Mouse (Mus musculus): ENCODE data around the gene Spata13. TPM values are rescaled to one million over a fixed set of nuclear protein-coding genes. Genes with fewer than 3 reads are reported as not detected.

Gene Spata13
- polyA plus RNA-seq, 1 experiment from 2014 or later = 66.0 TPM

- no peak overlapping the region for H3K4me2 ChIP-seq
- H3K36me3 ChIP-seq (ENCODE audit: control insufficient read depth, insufficient read depth, low read length) = no peaks in the 10 kb centered on the region
- no peak overlapping the region for H3K4me3 ChIP-seq (ENCODE audit: low read depth, low read length)
- H3K27ac ChIP-seq (ENCODE audit: low read depth, low read length) = no peak overlapping the region
- H3K27me3 ChIP-seq (ENCODE audit: control insufficient read depth, insufficient read depth, low read length) = no peaks in the 10 kb centered on the region
- ATAC-seq (ENCODE audit: low FRiP score) = no peak
- 0 out of 2 replicates have a peak, but pooled peaks cover 3% of the 10 kb centered on the region for H3K4me1 ChIP-seq (ENCODE audit: control insufficient read depth, insufficient read depth, low read length)
- H3K9ac ChIP-seq (ENCODE audit: low read length) = no peak overlapping the region
- no peaks in the 10 kb centered on the region for H3K9me3 ChIP-seq (ENCODE audit: control insufficient read depth, low read length)
- WGBS = 76% methylated on average over 4 of the region's 4 CpGs
- no peak for DNase-seq (ENCODE audit: low spot score, missing footprints)
These were observed 27.6 kb upstream of the Spata13 start for GRCm38 (mm10) chr14:60606194-60606593.

GRCm38 (mm10) chr14:60607743-60608142 lies 26.1 kb upstream of the Spata13 start:
- no peak overlapping the region for H3K9ac ChIP-seq (ENCODE audit: low read length)
- H3K27ac ChIP-seq (ENCODE audit: low read depth, low read length) = no peak overlapping the region
- 86% methylated on average over 4 of the region's 4 CpGs for WGBS
- no peaks in the 10 kb centered on the region for H3K27me3 ChIP-seq (ENCODE audit: control insufficient read depth, insufficient read depth, low read length)
- no peak for ATAC-seq (ENCODE audit: low FRiP score)
- no peaks in the 10 kb centered on the region for H3K9me3 ChIP-seq (ENCODE audit: control insufficient read depth, low read length)
- no peak overlapping the region for H3K4me2 ChIP-seq
- H3K4me3 ChIP-seq (ENCODE audit: low read depth, low read length) = no peak overlapping the region
- DNase-seq (ENCODE audit: low spot score, missing footprints) = no peak
- peaks cover 5% of the 10 kb centered on the region; the same call in 1 of the 2 replicates for H3K4me1 ChIP-seq (ENCODE audit: control insufficient read depth, insufficient read depth, low read length)
- no peaks in the 10 kb centered on the region for H3K36me3 ChIP-seq (ENCODE audit: control insufficient read depth, insufficient read depth, low read length)

- Histone ChIP-seq H3K4me2 (no peak overlapping the region), H3K36me3 (ENCODE audit: control insufficient read depth, insufficient read depth, low read length) (no peaks in the 10 kb centered on the region), H3K4me1 (ENCODE audit: control insufficient read depth, insufficient read depth, low read length) (peaks cover 12% of the 10 kb centered on the region), H3K9me3 (ENCODE audit: control insufficient read depth, low read length) (no peaks in the 10 kb centered on the region), H3K27ac (ENCODE audit: low read depth, low read length) (no peak overlapping the region), H3K9ac (ENCODE audit: low read length) (no peak overlapping the region), H3K27me3 (ENCODE audit: control insufficient read depth, insufficient read depth, low read length) (no peaks in the 10 kb centered on the region), H3K4me3 (ENCODE audit: low read depth, low read length) (no peak overlapping the region)
- WGBS = 83% methylated on average over 1 of the region's 1 CpGs
- no peak for ATAC-seq (ENCODE audit: low FRiP score)
- DNase-seq (ENCODE audit: low spot score, missing footprints) = no peak
These were observed 24.6 kb upstream of the Spata13 start for GRCm38 (mm10) chr14:60609160-60609559.

- ATAC-seq (ENCODE audit: low FRiP score) = peak; percentile 58; the same call in 1 of the 2 replicates
- Histone ChIP-seq H3K27me3 (ENCODE audit: control insufficient read depth, insufficient read depth, low read length) (no peaks in the 10 kb centered on the region), H3K9me3 (ENCODE audit: control insufficient read depth, low read length) (no peaks in the 10 kb centered on the region), H3K36me3 (ENCODE audit: control insufficient read depth, insufficient read depth, low read length) (no peaks in the 10 kb centered on the region), H3K9ac (ENCODE audit: low read length) (no peak overlapping the region), H3K4me3 (ENCODE audit: low read depth, low read length) (no peak overlapping the region), H3K4me1 (ENCODE audit: control insufficient read depth, insufficient read depth, low read length) (peaks cover 13% of the 10 kb centered on the region), H3K4me2 (no peak overlapping the region), H3K27ac (ENCODE audit: low read depth, low read length) (no peak overlapping the region; the same call in 1 of the 2 replicates)
- WGBS = 12% methylated on average over 7 of the region's 7 CpGs
- peak; percentile 90 for DNase-seq (ENCODE audit: low spot score, missing footprints)
These were observed 21.1 kb upstream of the Spata13 start for GRCm38 (mm10) chr14:60612671-60613070.

GRCm38 (mm10) chr14:60621076-60621475 lies 12.7 kb upstream of the Spata13 start:
- WGBS = 83% methylated on average over 9 of the region's 9 CpGs
- no peak for ATAC-seq (ENCODE audit: low FRiP score)
- no peak overlapping the region for H3K4me2 ChIP-seq

GRCm38 (mm10) chr14:60625486-60625885 lies 8.3 kb upstream of the Spata13 start:
- Histone ChIP-seq H3K27me3 (ENCODE audit: control insufficient read depth, insufficient read depth, low read length) (no peaks in the 10 kb centered on the region), H3K4me2 (no peak overlapping the region), H3K9me3 (ENCODE audit: control insufficient read depth, low read length) (no peaks in the 10 kb centered on the region), H3K36me3 (ENCODE audit: control insufficient read depth, insufficient read depth, low read length) (no peaks in the 10 kb centered on the region; the same call in 1 of the 2 replicates), H3K27ac (ENCODE audit: low read depth, low read length) (no peak overlapping the region), H3K9ac (ENCODE audit: low read length) (no peak overlapping the region), H3K4me3 (ENCODE audit: low read depth, low read length) (no peak overlapping the region), H3K4me1 (ENCODE audit: control insufficient read depth, insufficient read depth, low read length) (no peaks in the 10 kb centered on the region)
- DNase-seq (ENCODE audit: low spot score, missing footprints) (no peak), ATAC-seq (ENCODE audit: low FRiP score) (no peak)
- 88% methylated on average over 6 of the region's 6 CpGs for WGBS

More at GRCm38 (mm10) chr14:60621076-60621475, 12.7 kb upstream of the Spata13 start:
- Histone ChIP-seq H3K36me3 (ENCODE audit: control insufficient read depth, insufficient read depth, low read length) (no peaks in the 10 kb centered on the region; the same call in 1 of the 2 replicates), H3K4me1 (ENCODE audit: control insufficient read depth, insufficient read depth, low read length) (peaks cover 5% of the 10 kb centered on the region; the same call in 1 of the 2 replicates), H3K9ac (ENCODE audit: low read length) (no peak overlapping the region), H3K27ac (ENCODE audit: low read depth, low read length) (no peak overlapping the region), H3K9me3 (ENCODE audit: control insufficient read depth, low read length) (no peaks in the 10 kb centered on the region), H3K4me3 (ENCODE audit: low read depth, low read length) (no peak overlapping the region), H3K27me3 (ENCODE audit: control insufficient read depth, insufficient read depth, low read length) (no peaks in the 10 kb centered on the region)
- DNase-seq (ENCODE audit: low spot score, missing footprints) = no peak

- H3K36me3 ChIP-seq (ENCODE audit: control insufficient read depth, insufficient read depth, low read length) = no peaks in the 10 kb centered on the region
- no peak overlapping the region for H3K4me2 ChIP-seq
- no peaks in the 10 kb centered on the region for H3K9me3 ChIP-seq (ENCODE audit: control insufficient read depth, low read length)
- H3K4me3 ChIP-seq (ENCODE audit: low read depth, low read length) = no peak overlapping the region
- H3K27ac ChIP-seq (ENCODE audit: low read depth, low read length) = no peak overlapping the region
- ATAC-seq (ENCODE audit: low FRiP score) = no peak
- DNase-seq (ENCODE audit: low spot score, missing footprints) = no peak
- 89% methylated on average over 9 of the region's 9 CpGs for WGBS
- no peaks in the 10 kb centered on the region for H3K27me3 ChIP-seq (ENCODE audit: control insufficient read depth, insufficient read depth, low read length)
- peaks cover 6% of the 10 kb centered on the region; the same call in 1 of the 2 replicates for H3K4me1 ChIP-seq (ENCODE audit: control insufficient read depth, insufficient read depth, low read length)
- H3K9ac ChIP-seq (ENCODE audit: low read length) = no peak overlapping the region
These were observed 3.8 kb upstream of the Spata13 start for GRCm38 (mm10) chr14:60629887-60630460.

- Histone ChIP-seq H3K27me3 (ENCODE audit: control insufficient read depth, insufficient read depth, low read length) (no peaks in the 10 kb centered on the region), H3K36me3 (ENCODE audit: control insufficient read depth, insufficient read depth, low read length) (no peaks in the 10 kb centered on the region), H3K9ac (ENCODE audit: low read length) (no peak overlapping the region), H3K27ac (ENCODE audit: low read depth, low read length) (no peak overlapping the region), H3K9me3 (ENCODE audit: control insufficient read depth, low read length) (no peaks in the 10 kb centered on the region), H3K4me2 (no peak overlapping the region), H3K4me3 (ENCODE audit: low read depth, low read length) (no peak overlapping the region), H3K4me1 (ENCODE audit: control insufficient read depth, insufficient read depth, low read length) (peaks cover 9% of the 10 kb centered on the region)
- ATAC-seq (ENCODE audit: low FRiP score) = no peak
- no peak for DNase-seq (ENCODE audit: low spot score, missing footprints)
- 86% methylated on average over 4 of the region's 4 CpGs for WGBS
These were observed 2.8 kb upstream of the Spata13 start for GRCm38 (mm10) chr14:60630981-60631380.

- peak overlapping the region; percentile 84 for H3K27ac ChIP-seq (ENCODE audit: low read depth, low read length)
- no peaks in the 10 kb centered on the region for H3K9me3 ChIP-seq (ENCODE audit: control insufficient read depth, low read length)
- peak overlapping the region; percentile 80 for H3K4me3 ChIP-seq (ENCODE audit: low read depth, low read length)
- no peaks in the 10 kb centered on the region for H3K36me3 ChIP-seq (ENCODE audit: control insufficient read depth, insufficient read depth, low read length)
- peak; percentile 55 for ATAC-seq (ENCODE audit: low FRiP score)
- H3K9ac ChIP-seq (ENCODE audit: low read length) = peak overlapping the region; percentile 75
- H3K4me2 ChIP-seq = peak overlapping the region; percentile 79
- under 1% methylated on average over 41 of the region's 45 CpGs for WGBS
- DNase-seq (ENCODE audit: low spot score, missing footprints) = peak; percentile 96
- H3K4me1 ChIP-seq (ENCODE audit: control insufficient read depth, insufficient read depth, low read length) = peaks cover 44% of the 10 kb centered on the region
- no peaks in the 10 kb centered on the region for H3K27me3 ChIP-seq (ENCODE audit: control insufficient read depth, insufficient read depth, low read length)
These were observed 1.3 kb downstream of the Spata13 start for GRCm38 (mm10) chr14:60634877-60635771.
